Mouse (Mus musculus): ENCODE data around the gene Stk26. TPM values are rescaled to one million over a fixed set of nuclear protein-coding genes. Genes with fewer than 3 reads are reported as not detected.

Gene Stk26
- polyA plus RNA-seq, 1 experiment from 2014 or later, result 1.0 TPM

DNA sequence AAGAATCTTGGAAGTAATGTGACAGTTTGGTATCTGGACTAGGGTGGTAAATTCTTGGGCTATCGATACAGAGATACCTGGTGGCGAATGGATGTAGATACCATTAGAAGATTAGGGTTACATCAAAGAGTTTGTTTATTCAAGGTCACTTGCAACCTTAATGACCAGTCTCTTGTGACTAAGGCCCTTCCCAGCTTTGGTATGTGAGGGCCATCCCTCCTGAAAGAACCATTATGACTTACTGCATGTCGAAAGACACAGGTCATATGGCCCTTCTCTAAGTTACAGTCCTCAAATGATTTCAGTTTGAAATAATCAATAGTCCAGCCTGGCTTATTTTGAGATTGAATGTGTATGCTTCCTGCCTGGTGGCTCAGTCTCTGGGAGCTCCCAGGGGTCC, 96.3 kb downstream of the Stk26 start:
- Histone ChIP-seq H3K9me3 (no peaks in the 10 kb centered on the region), H3K9ac (replicated peaks) (no peak overlapping the region), H3K27me3 (no peaks in the 10 kb centered on the region), H3K4me3 (replicated peaks) (no peak overlapping the region), H3K27ac (no peak overlapping the region), H3K4me2 (replicated peaks) (no peak overlapping the region), H3K4me1 (replicated peaks) (no peaks in the 10 kb centered on the region), H3K36me3 (no peaks in the 10 kb centered on the region)
- WGBS, result 93% methylated on average over 3 of the region's 3 CpGs
- ATAC-seq, result no peak

DNA sequence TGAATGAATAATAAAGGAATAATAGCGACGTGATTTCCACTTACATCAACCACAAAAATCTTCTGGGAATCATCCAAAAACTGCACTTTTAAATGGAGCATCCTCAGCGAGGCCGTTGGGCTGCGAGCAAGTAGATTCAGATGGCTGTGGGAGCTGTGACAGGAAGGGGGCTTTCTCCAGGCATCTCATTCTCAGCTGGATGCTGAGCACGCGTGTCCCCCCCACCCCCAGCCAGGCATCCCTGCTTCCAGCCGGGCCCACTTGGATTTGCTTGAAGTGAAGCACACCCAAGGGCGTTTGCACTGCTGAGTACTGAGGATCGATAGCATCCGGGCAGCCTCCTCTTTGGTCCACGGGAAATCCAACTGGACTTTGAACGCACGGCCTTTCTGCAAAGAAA, 101.8 kb downstream of the Stk26 start, which contains the start of gene Frmd7:
Gene Frmd7 (minus strand): TSS at position 101 of the 400 bp plus-strand sequence.
- no peak for ATAC-seq
- no peaks in the 10 kb centered on the region for H3K36me3 ChIP-seq
- H3K4me1 ChIP-seq (replicated peaks), result no peaks in the 10 kb centered on the region
- H3K27ac ChIP-seq, result no peak within 1 kb of the TSS
- no peaks in the 10 kb centered on the region for H3K27me3 ChIP-seq
- no peak within 1 kb of the TSS for H3K9ac ChIP-seq (replicated peaks)
- 80% methylated on average over 14 of the region's 14 CpGs for WGBS
- H3K4me2 ChIP-seq (replicated peaks), result no peak within 1 kb of the TSS
- no peak within 1 kb of the TSS for H3K4me3 ChIP-seq (replicated peaks)
- no peaks in the 10 kb centered on the region for H3K9me3 ChIP-seq

Other genes with a start within 250 kb of the Stk26 start
- gene Frmd7, start 101.7 kb downstream of the Stk26 start, polyA plus RNA-seq (2015; fragmentation: Nextera tagmentation; extraction: Ambion mirVana), result 0.09 and 0.17 TPM in 2 replicates
- 18.3 and 18.4 TPM in 2 replicates for gene Rap2c, start 177.0 kb downstream of the Stk26 start, polyA plus RNA-seq (2015; fragmentation: Nextera tagmentation; extraction: Ambion mirVana)

All from midbrain, embryonic 13.5 days (tissue).